Mouse (Mus musculus) olfactory bulb, adult 2 months (tissue): ENCODE data around the gene Gm49387.

Experiments
- CTCF ChIP-seq: fragments of 200-500 bp; IDR thresholded peaks from 2 replicates; pipeline ENCODE4 v1.5.1; 2012; ENCODE audit warnings: low read depth, mild to moderate bottlenecking, low read length, moderate library complexity; ENCODE audit not compliant: insufficient read depth
- POLR2A ChIP-seq: fragments of 200-500 bp; IDR thresholded peaks from 2 replicates; pipeline ENCODE4 v1.6.1; 2012; ENCODE audit warnings: mild to moderate bottlenecking, low read depth, low read length, moderate library complexity; ENCODE audit not compliant: insufficient read depth

DNA sequence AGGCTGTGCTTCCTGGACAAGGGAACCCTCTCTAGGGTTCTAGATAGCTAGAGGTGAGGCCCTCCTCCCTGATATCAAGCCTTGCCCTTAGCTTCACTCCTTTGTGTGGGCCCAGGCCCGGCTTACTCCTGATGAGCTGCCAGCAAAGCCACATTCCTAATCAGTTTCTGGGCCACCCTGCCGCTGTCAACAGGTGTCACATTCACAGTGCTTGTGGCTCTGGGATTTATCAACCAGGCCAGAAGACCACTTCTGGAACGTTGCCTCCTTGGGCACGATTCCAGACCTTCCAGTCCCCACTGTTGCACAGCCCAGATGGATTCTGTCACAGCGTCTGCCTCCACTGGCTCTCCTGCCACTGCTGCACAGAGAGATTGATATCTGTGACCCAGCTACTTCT is 79.8 kb downstream of the Gm49387 start:
- no peak for TF ChIP-seq CTCF
- TF ChIP-seq POLR2A = no peak
